Mouse (Mus musculus) liver, postnatal 0 days (tissue): ENCODE data around the gene Zfp398.

ENCODE experiments used
- CTCF ChIP-seq: sonication (generic); IDR thresholded peaks from 2 replicates; pipeline ENCODE4 v1.5.1; 2016; ENCODE audit warnings: antibody characterized with exemption, low read depth
- EP300 ChIP-seq: IDR thresholded peaks from 2 replicates; pipeline ENCODE4 v1.6.1; 2016; ENCODE audit warnings: antibody characterized with exemption, low read depth, mild to moderate bottlenecking

- TF ChIP-seq CTCF (no peak), EP300 (no peak)
Measured at GRCm38 (mm10) chr6:47878133-47878514, 42.7 kb downstream of the Zfp398 start.
